Mouse (Mus musculus) heart, embryonic 14.5 days (tissue): ENCODE data around the gene Lmbr1l. TPM values are rescaled to one million over a fixed set of nuclear protein-coding genes. Genes with fewer than 3 reads are reported as not detected.

Source experiments
- ATAC-seq: fragments of 200-750 bp; cut with Nextera tagmentation; 2 replicates; pipeline ENCODE4 v1.8.0; 2017; ENCODE audit warnings: low read depth, moderate TSS enrichment; ENCODE audit not compliant: insufficient number of reproducible peaks, insufficient read depth, low FRiP score
- H3K27ac ChIP-seq, 2 experiments: fragments of 200-500 bp in 1 of 2; fragments of 300-500 bp in 1 of 2; sonication (generic) in 1 of 2; replicated peaks in 1 of 2; 2 replicates each; pipeline ENCODE4 v1.5.1; 2012 to 2014; ENCODE audit warnings: low read depth in 2 of 2, low read length in 2 of 2, control low read depth in 1 of 2, mild to moderate bottlenecking in 1 of 2, mixed read lengths in 1 of 2; ENCODE audit not compliant: control insufficient read depth in 1 of 2, insufficient read depth in 1 of 2
- H3K27me3 ChIP-seq: fragments of 300-500 bp; sonication (generic); 2 replicates; pipeline ENCODE4 v1.6.1; 2014; ENCODE audit warnings: mild to moderate bottlenecking, low read length, control low read depth; ENCODE audit not compliant: control insufficient read depth, insufficient read depth
- H3K36me3 ChIP-seq: fragments of 300-500 bp; sonication (generic); 2 replicates; pipeline ENCODE4 v1.6.1; 2014; ENCODE audit warnings: mild to moderate bottlenecking, control low read depth, low read length, mixed read lengths; ENCODE audit not compliant: control insufficient read depth, insufficient read depth
- H3K4me1 ChIP-seq, 2 experiments: fragments of 200-500 bp in 1 of 2; fragments of 300-500 bp in 1 of 2; sonication (generic) in 1 of 2; 2 replicates each; pipeline ENCODE4 v1.6.1; 2012 to 2014; ENCODE audit warnings: low read length in 2 of 2, control low read depth in 1 of 2, mixed read lengths in 1 of 2; ENCODE audit not compliant: control insufficient read depth in 2 of 2, insufficient read depth in 2 of 2
- H3K4me2 ChIP-seq: fragments of 300-500 bp; sonication (generic); 2 replicates; pipeline ENCODE4 v1.6.1; 2014; ENCODE audit warnings: mild to moderate bottlenecking, low read length
- H3K4me3 ChIP-seq, 2 experiments: fragments of 200-500 bp in 1 of 2; fragments of 300-500 bp in 1 of 2; sonication (generic) in 1 of 2; 2 replicates each; pipeline ENCODE4 v1.5.1; 2012 to 2014; ENCODE audit warnings: low read length in 2 of 2, mild to moderate bottlenecking in 2 of 2, control low read depth in 1 of 2, low read depth in 1 of 2, moderate library complexity in 1 of 2; ENCODE audit not compliant: control insufficient read depth in 1 of 2, insufficient read depth in 1 of 2
- H3K9ac ChIP-seq: fragments of 300-500 bp; sonication (generic); 2 replicates; pipeline ENCODE4 v1.6.1; 2014; ENCODE audit warnings: mild to moderate bottlenecking, low read length
- H3K9me3 ChIP-seq: fragments of 300-500 bp; sonication (generic); 2 replicates; pipeline ENCODE4 v1.6.1; 2016; ENCODE audit warnings: low read length, control low read depth; ENCODE audit not compliant: control insufficient read depth
- WGBS: fragments of 180-500 bp; shearing (Covaris S2); extraction: QIAGEN DNeasy Blood & Tissue Kit; methylation state at CpG from one replicate; pipeline ENCODE4 v1.1.7; 2014; 5-methylcytosine and 5-hydroxymethylcytosine counted together
- polyA plus RNA-seq: library from polyadenylated mRNA; unstranded; fragments of >200 nt; fragmentation: Nextera tagmentation; extraction: Ambion mirVana; gene quantifications from 2 replicates; pipeline ENCODE4 v1.2.1, GENCODE M21; 2014

Lmbr1l gene
- polyA plus RNA-seq, 1 experiment from 2014 or later: 5.7 TPM

DNA sequence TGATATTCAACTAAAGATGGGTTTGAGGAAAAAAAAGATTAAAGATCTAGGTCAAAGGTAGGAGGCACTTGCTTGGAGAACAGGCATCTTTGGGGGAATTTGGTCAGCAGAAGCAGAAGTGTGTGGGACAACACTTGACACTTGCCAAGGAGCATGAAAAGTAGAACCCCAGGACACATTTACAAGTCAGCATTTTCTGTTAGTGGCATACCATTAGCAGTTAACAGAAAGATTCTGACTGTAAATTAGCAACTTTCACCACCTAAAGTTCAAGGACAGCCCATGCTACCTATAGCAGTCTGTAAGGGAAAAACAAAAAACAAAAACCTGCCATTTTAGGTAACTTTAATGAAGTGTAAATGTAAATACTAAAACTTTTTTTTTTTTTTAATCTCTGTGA, 30.4 kb upstream of the Lmbr1l start:
- Histone ChIP-seq H3K27ac (no peak overlapping the region), H3K9me3 (0 out of 2 replicates have a peak, but pooled peaks cover 3% of the 10 kb centered on the region), H3K4me3 (no peak overlapping the region), H3K36me3 (peaks cover 15% of the 10 kb centered on the region), H3K27me3 (no peaks in the 10 kb centered on the region), H3K4me2 (no peak overlapping the region), H3K4me1 (peaks cover 0 to 7% of the 10 kb centered on the region in 2 experiments; a peak in 1 of 4 replicates), H3K9ac (no peak overlapping the region)
- ATAC-seq: no peak

DNA sequence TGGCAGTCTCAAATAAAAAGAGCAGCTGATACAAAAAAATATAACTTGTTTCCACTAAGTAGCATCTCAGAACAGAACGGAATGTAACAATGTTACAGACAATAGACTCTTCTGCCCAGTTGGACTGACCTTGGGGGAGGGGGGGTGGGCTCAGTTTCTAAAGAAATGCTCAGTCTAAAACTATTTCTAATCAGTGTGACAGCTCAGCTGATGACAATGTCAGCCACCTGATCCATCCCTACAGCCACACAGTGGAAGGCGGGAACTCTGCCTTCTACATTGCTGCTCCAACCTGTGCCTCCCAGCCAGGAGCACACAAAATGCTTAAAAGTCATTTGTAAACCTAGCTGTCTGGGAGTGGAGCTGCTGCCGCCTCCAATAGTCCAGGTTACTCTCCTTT, 29.9 kb upstream of the Lmbr1l start:
- Histone ChIP-seq H3K4me1 (peaks cover 0 to 7% of the 10 kb centered on the region in 2 experiments; a peak in 1 of 4 replicates), H3K36me3 (peaks cover 15% of the 10 kb centered on the region), H3K9me3 (0 out of 2 replicates have a peak, but pooled peaks cover 3% of the 10 kb centered on the region), H3K9ac (no peak overlapping the region), H3K27ac (no peak overlapping the region), H3K4me2 (no peak overlapping the region), H3K4me3 (no peak overlapping the region), H3K27me3 (no peaks in the 10 kb centered on the region)
- 49% methylated on average over 3 of the region's 3 CpGs for WGBS
- no peak for ATAC-seq

DNA sequence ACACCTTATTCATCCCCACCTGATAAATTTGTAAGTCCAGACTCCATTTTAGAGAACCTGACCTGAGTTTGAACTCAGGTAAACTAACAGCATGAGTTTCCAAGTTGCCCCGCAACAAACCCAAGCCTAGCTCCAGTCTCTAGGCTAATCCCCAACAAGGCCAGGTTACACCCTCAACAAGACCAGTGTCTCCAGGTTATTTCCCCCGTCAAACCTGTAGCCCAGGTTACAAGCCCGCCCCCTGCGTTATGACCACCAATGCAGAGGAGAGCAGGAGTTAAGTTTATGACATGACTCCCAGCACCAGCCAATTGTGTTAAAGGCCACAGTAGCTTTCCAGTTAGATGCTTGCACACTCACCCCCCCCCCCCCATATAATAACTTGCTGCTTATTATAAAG, 25.1 kb upstream of the Lmbr1l start:
- H3K9ac ChIP-seq: no peak overlapping the region
- no peak overlapping the region for H3K4me3 ChIP-seq
- no peak for ATAC-seq
- WGBS: 72% methylated on average over 4 of the region's 4 CpGs
- H3K27me3 ChIP-seq: no peaks in the 10 kb centered on the region
- no peak overlapping the region for H3K4me2 ChIP-seq
- H3K36me3 ChIP-seq: no peaks in the 10 kb centered on the region
- no peaks in the 10 kb centered on the region for H3K4me1 ChIP-seq
- H3K27ac ChIP-seq: no peak overlapping the region
- 0 out of 2 replicates have a peak, but pooled peaks cover 3% of the 10 kb centered on the region for H3K9me3 ChIP-seq

DNA sequence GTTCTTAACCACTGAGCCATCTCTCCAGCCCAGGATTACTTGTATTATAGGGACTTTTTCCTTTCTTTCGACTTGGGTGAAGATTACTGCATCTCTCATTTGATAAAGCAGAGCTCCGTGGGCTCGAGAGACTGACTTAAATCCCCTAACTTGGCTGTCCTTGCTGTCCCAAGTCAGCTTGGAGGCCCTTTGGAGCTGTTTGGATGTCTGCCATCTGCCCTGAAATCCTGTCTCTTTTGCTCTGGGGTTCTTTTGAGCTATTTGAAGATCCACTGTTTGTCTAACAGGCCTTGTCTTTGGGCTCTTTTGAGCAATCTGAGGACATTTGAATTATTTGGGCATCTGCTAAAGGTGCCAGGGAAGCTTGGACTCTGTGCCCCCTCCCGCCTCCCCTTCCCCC, 24.1 kb upstream of the Lmbr1l start:
- Histone ChIP-seq H3K27me3 (no peaks in the 10 kb centered on the region), H3K9me3 (0 out of 2 replicates have a peak, but pooled peaks cover 3% of the 10 kb centered on the region), H3K36me3 (no peaks in the 10 kb centered on the region), H3K4me1 (no peaks in the 10 kb centered on the region), H3K9ac (no peak overlapping the region), H3K4me2 (no peak overlapping the region), H3K27ac (no peak overlapping the region), H3K4me3 (no peak overlapping the region)
- WGBS: 67% methylated on average over 4 of the region's 4 CpGs
- no peak for ATAC-seq

DNA sequence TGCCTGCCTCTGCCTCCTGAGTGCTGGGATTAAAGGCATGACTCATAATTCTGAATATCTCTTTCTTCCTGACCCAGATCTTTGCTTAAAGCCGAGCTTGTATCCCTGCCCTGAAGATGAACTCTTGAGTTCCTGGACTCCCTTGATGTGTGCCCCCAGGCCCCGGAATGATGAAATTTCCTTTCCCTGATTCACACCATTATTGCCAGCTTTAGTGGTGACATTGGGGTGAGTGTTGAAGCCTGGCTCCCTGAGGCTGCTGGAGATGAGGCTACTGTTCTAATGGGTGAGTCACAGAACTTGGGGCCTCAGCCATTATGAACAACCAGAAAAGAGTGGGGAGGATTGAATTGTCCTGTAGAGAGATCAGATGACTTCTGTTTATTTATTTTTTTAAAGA, 23.5 kb upstream of the Lmbr1l start:
- 53% methylated on average over 2 of the region's 2 CpGs for WGBS
- no peaks in the 10 kb centered on the region for H3K27me3 ChIP-seq
- no peak for ATAC-seq

DNA sequence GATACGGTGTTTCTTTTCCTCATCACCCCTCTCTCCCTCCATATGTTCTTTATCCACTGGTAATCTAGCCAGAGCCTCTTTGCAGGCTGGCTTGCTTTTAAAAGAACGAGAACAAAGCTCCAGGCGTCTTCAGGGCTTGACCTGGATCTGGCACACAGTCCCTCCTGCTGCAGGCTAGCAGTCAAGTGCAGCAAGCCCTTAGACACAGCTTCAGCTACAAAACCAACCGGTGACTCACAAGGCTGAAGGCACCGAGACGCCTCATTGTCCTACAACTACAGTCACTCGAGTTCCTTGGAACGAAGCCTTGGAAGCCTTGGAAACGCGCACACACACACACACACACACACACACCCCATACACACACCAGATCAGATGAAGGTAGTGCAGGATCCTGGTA, 22.8 kb upstream of the Lmbr1l start:
- Histone ChIP-seq H3K4me3 (no peak overlapping the region), H3K9ac (no peak overlapping the region), H3K9me3 (0 out of 2 replicates have a peak, but pooled peaks cover 3% of the 10 kb centered on the region), H3K27me3 (no peaks in the 10 kb centered on the region), H3K36me3 (no peaks in the 10 kb centered on the region), H3K4me1 (peaks cover 2% of the 10 kb centered on the region in 2 experiments; a peak in 3 of 4 replicates), H3K4me2 (no peak overlapping the region), H3K27ac (no peak overlapping the region)
- 65% methylated on average over 10 of the region's 10 CpGs for WGBS
- no peak for ATAC-seq

More for the DNA sequence above, 23.5 kb upstream of the Lmbr1l start:
- Histone ChIP-seq H3K36me3 (no peaks in the 10 kb centered on the region), H3K4me3 (no peak overlapping the region), H3K4me1 (no peaks in the 10 kb centered on the region), H3K9ac (no peak overlapping the region), H3K9me3 (0 out of 2 replicates have a peak, but pooled peaks cover 3% of the 10 kb centered on the region), H3K27ac (no peak overlapping the region), H3K4me2 (no peak overlapping the region)

DNA sequence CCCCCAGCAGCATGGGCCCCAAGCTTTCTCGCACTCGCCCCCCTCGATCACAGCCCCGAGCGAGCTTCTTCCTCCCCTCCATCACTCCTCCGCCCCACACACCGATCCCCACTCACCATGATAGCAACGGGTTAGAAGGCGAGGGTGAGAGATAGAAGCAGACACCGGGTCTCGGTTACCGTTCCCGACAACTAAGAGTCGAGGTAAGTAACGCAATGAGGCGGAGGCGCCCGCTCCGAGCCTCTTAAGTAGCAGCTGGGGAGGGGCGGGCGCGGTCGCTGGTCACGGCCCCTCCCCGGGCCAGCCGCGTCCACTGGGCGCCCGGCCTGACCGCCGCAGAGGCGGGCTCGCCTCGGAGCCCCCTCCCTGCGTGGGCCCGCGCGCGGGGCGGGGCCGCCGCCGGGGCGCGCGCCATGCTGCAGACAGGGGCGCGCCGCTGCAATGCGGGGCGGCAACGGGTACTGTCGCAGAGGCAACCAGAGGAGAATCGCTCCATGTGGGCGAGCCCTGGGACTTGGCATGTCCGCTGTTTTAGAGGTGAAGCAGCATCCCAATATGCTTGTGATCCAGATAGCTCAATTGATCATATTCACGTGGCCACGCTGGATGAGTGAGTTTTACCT, 16.3 kb upstream of the Lmbr1l start, which contains the start of gene Tuba1b:
TSS of gene Tuba1b (minus strand) at position 349 of the 623 bp plus-strand sequence.
- no peaks in the 10 kb centered on the region for H3K27me3 ChIP-seq
- WGBS: 1% methylated on average over 56 of the region's 58 CpGs
- H3K9me3 ChIP-seq: no peaks in the 10 kb centered on the region
- H3K9ac ChIP-seq: peak within 1 kb of the TSS; percentile 97
- H3K4me3 ChIP-seq: peak within 1 kb of the TSS; percentile 80 to 96
- H3K4me2 ChIP-seq: peak within 1 kb of the TSS; percentile 89
- H3K36me3 ChIP-seq: peaks cover 17% of the 10 kb centered on the region
- H3K4me1 ChIP-seq: peaks cover 3 to 11% of the 10 kb centered on the region in 2 experiments
- H3K27ac ChIP-seq: peak within 1 kb of the TSS; percentile 99
- ATAC-seq: peak; percentile 94

DNA sequence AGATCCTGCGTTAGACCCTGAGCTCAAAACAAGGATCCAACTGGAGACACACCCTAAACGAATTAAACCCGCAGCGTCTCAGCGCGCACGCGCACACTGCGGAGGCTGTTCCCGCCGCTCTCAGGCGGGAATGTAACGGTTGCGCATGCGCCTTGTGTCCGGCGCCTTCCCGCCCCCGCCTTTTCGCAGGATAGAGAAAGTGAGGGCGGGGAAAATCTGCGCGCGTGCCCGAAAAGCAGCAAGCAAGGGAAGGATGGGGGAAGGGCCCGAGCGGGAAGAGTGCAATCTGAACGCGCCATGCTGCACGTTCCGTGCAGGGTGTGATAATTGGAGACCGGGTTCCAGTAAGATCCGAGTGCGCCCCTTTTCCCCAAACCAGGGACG, 15.8 kb upstream of the Lmbr1l start:
- peak overlapping the region; percentile 80 to 96 for H3K4me3 ChIP-seq
- peak; percentile 80 for ATAC-seq
- H3K27ac ChIP-seq: peak overlapping the region; percentile 99
- WGBS: under 1% methylated on average over 35 of the region's 35 CpGs
- H3K9me3 ChIP-seq: no peaks in the 10 kb centered on the region
- H3K9ac ChIP-seq: peak overlapping the region; percentile 97
- peak overlapping the region; percentile 89 for H3K4me2 ChIP-seq
- H3K36me3 ChIP-seq: peaks cover 17% of the 10 kb centered on the region
- no peaks in the 10 kb centered on the region for H3K27me3 ChIP-seq
- peaks cover 3 to 11% of the 10 kb centered on the region in 2 experiments for H3K4me1 ChIP-seq
